Mouse (Mus musculus) gastrocnemius, postnatal 25 days (tissue): ENCODE measurements at regions not wholly inside any gene's neighbourhood (a gene's known extent, or its start where the extent isn't known, plus 50 kb on each side); places are given as distances from the start of the nearest gene placed in this dataset.
A peak's percentile ranks its signal among the peaks of the same experiment; 100 is the strongest.

ENCODE experiments used
- DNase-seq: peaks from one replicate; pipeline ENCODE4 v3.0.0; 2022

- DNase-seq, result no peak
Measured at GRCm38 (mm10) chr10:111558675-111559340, 52.7 kb downstream of the Phlda1 start.

DNA sequence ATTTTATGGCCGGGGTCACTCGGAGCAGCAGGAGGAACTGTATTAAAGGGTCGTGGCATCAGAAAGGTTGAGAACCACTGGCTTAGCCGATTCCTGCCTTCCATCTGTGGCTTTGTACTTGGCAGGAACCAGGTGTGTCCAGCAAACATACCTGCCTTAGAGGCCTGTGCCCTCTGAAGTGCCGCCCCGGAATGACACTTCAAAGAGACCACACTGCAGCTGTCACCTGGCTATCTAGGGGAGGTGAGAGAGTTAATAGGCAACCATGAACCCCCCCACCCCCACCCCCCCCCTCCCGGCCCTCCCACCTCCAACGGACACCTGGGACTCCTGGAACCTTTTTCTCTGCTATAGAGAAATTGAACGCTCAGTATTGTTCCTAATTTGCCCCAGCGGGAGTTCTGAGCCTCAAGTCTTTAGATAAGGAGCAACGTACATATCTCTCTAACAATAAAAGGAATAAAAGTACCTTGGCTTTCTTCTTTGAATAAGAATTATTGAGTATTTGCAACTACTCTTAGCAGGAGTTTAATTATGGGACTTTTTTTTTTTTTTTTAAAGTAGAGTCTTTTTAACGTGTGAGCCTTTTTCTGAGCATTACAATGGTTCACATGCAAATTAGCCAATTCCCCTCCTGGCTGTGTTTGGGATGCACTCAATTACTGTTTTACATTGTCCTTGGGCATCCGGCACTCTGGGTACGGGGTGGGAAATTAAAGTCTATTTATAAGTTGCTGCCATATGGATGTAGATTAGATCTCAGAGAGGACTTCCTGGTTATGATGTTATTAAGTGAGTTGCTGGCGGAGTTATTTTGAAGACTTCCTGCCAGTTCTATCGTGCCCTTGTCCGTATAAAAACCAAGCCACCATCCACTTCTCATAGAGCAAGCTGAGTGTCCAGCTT is 53.5 kb downstream of the Phlda1 start:
- DNase-seq, result no peak

GRCm38 (mm10) chr10:111562628-111563027 is 56.5 kb downstream of the Phlda1 start:
- no peak for DNase-seq

GRCm38 (mm10) chr10:111566873-111567381 is 60.8 kb downstream of the Phlda1 start:
- DNase-seq, result peak; percentile 66

GRCm38 (mm10) chr10:111570501-111571258 is 64.6 kb downstream of the Phlda1 start:
- DNase-seq, result no peak

- DNase-seq, result no peak
Measured at GRCm38 (mm10) chr10:111574231-111574630, 68.1 kb downstream of the Phlda1 start.

GRCm38 (mm10) chr10:111574812-111575211 is 68.7 kb downstream of the Phlda1 start:
- DNase-seq, result no peak

DNA sequence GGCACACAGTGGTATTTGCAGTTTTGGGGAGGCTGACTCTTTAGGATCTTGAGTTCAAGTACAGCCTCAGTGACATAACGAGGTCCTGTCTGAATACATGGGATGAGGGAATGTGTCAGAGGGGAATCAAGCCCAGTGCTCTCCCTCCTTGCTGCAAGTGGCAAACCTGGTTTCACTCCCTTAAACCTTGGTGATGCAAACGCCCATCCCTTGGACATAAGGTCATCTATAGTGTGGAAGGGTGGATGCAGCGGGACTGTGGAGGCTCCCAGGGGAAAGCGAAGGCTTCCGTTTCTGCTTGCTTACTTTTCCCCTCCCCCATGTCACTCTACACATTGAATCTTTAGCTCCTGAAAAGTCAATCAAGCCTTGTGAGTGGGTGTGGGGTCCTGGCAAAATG is 69.2 kb downstream of the Phlda1 start:
- no peak for DNase-seq

- no peak for DNase-seq
Measured at GRCm38 (mm10) chr10:111575926-111576325, 69.8 kb downstream of the Phlda1 start.

GRCm38 (mm10) chr10:111576395-111577069 is 70.4 kb downstream of the Phlda1 start:
- no peak for DNase-seq

- no peak for DNase-seq
Measured at GRCm38 (mm10) chr10:111578536-111578935, 72.5 kb downstream of the Phlda1 start.

- no peak for DNase-seq
Measured at GRCm38 (mm10) chr10:111579481-111579880, 73.4 kb downstream of the Phlda1 start.

GRCm38 (mm10) chr10:111580401-111581100 is 74.5 kb downstream of the Phlda1 start:
- DNase-seq, result no peak

- no peak for DNase-seq
Measured at GRCm38 (mm10) chr10:111581847-111582246, 75.8 kb downstream of the Phlda1 start.

- no peak for DNase-seq
Measured at GRCm38 (mm10) chr10:111582321-111583123, 76.4 kb downstream of the Phlda1 start.

DNA sequence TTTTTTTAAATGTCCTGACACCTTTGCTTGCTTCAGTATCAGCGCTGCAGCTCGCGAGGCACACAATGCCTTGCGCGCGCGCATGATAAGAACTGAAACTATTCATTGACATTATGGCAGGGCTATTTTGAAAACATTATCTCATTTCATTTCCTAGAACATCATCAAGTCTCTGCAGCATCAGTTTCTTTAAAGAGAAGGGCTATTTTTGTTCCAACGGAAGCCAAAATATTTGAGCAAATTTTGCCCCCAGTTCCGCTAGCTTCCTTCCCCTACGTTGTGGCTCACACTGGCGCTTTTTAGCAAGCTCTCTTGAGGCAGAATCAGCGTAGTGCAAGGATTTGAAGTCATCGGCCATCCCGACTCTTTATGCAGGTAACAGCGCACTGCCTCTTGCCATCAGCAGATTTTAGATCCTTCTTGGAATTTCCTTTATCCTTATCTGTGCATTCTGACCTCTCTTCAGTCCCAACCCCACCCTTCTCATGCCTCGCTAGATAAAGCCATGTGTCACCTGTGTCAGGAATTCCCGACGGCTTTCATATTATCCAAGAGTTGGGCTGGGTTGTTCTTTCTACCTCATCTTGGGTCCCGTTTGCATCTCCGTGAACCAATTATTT is 77.1 kb downstream of the Phlda1 start:
- DNase-seq, result no peak

DNA sequence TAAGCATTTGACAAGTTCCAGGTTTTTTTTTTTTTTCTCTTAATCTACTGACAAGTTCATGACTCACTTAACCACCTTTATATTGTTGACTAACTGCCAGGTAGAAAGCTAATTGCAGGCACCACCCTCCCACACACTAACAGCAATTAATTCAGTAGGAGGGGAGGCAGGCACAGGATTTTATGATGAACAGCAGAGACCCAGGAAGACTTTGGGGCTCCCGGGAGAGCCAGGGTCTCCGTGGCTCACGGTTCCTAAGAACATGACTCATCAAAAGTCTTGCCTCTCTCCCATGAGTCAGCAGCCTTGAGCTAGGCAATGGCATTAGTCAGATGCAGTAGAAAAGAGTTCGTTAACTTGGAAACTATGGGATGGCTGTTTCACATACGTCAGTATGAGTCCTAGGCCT is 77.7 kb downstream of the Phlda1 start:
- DNase-seq, result no peak

DNA sequence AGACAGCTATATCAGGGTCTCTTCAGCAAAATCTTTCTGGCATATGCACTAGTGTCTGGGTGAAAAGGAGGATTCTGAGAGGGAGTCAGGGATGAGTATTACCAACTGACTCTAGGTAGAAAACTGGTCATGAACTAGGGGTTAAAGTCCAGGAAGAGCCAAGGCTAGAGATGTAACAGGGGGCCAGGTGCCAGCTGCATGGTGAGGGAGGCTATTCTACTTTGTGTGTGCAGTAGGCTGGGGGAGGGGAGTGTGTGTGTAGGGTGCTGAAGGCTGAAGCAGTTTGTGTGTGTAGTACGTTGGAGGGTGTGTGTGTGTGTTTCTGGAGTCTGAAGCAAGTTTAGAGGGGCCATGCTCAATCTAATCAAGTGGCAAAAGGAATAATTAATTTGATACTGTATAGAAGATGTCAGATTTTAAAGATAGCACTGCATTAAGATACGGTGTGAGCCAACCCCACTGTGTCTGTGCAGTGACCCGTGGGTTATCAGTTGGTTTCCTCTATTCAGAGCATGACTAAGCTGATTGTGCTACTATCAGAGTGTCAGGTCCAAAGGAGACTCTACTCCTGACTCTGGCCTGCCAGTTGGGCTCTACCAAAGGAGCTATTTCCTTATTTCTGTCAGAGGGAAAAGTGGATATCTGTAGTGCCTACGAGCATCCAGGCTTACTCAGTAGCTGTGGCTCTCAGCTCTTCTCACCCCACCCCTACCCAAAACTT is 82.0 kb downstream of the Phlda1 start:
- no peak for DNase-seq

DNA sequence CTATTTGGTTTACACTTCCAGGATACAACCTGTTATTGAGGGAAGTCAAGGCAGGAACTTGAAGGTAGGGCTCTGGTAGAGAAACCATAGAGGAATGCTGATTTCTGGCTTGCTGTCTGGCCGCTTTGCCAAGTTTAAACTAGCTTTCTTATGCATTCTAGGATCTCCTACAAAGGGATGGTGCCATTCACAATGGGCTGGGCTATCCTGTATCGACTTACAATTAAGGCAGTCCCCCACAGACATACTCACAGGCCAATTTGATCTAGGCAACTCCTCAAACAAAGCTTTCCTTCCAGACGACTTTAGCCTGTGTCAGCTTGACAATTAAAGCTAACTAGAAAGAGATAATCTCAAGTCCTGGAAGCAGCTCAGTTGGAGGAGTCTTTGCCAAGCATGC is 83.1 kb downstream of the Phlda1 start:
- no peak for DNase-seq
